Mouse (Mus musculus): ENCODE measurements around the gene Upp2. TPM values are rescaled to one million over a fixed set of nuclear protein-coding genes. Genes with fewer than 3 reads are reported as not detected.

Upp2 gene
- total and polyA plus RNA-seq, 2 experiments from 2014 or later: 10.8 to 12.6 TPM

GRCm38 (mm10) chr2:58786681-58787080 is 219.6 kb downstream of the Upp2 start:
- H3K9ac ChIP-seq: no peak overlapping the region
- no peaks in the 10 kb centered on the region for H3K4me1 ChIP-seq (ENCODE audit: insufficient read depth)
- H3K4me2 ChIP-seq (ENCODE audit: low read depth): no peak overlapping the region
- no peaks in the 10 kb centered on the region for H3K36me3 ChIP-seq (ENCODE audit: insufficient read depth)
- 57% methylated on average over 8 of the region's 8 CpGs for WGBS
- ATAC-seq: peak; percentile 36; the same call in 1 of the 2 replicates
- H3K27ac ChIP-seq (ENCODE audit: low read depth, low read length): no peak overlapping the region
- peak; percentile 45 for DNase-seq
- no peak for TF ChIP-seq CTCF (IDR thresholded peaks at IDR 0.05; ENCODE audit: low read depth)
- H3K9me3 ChIP-seq (ENCODE audit: low read length): no peaks in the 10 kb centered on the region
- H3K27me3 ChIP-seq (ENCODE audit: insufficient read depth, low read length): no peaks in the 10 kb centered on the region
- no peak overlapping the region for H3K4me3 ChIP-seq (ENCODE audit: low read depth, low read length)

DNA sequence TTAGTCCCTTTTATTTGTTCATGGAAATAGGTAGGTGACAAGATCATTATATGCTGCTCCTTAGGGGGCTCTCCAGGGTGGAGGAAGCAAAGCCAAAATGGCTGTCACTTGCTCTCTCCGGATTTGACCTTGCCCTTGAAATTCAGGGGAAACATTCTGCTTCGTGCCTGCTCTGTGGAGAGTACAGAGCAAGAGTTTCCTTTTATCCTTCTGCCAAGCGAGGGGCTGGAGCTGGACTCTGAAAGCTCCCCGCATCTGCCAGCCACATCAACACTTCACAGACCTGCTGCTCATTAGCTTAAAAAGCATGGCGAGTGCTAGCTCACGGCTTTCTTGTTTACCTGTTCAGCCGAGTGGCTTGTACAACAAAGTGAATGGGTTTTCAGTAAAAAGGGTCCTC is 220.3 kb downstream of the Upp2 start:
- Histone ChIP-seq H3K4me2 (ENCODE audit: low read depth) (no peak overlapping the region), H3K4me1 (ENCODE audit: insufficient read depth) (no peaks in the 10 kb centered on the region), H3K27me3 (ENCODE audit: insufficient read depth, low read length) (no peaks in the 10 kb centered on the region), H3K27ac (ENCODE audit: low read depth, low read length) (no peak overlapping the region), H3K36me3 (ENCODE audit: insufficient read depth) (no peaks in the 10 kb centered on the region), H3K9me3 (ENCODE audit: low read length) (no peaks in the 10 kb centered on the region), H3K9ac (no peak overlapping the region), H3K4me3 (ENCODE audit: low read depth, low read length) (no peak overlapping the region)
- ATAC-seq (peak; percentile 43; the same call in 1 of the 2 replicates), DNase-seq (no peak)
- 19% methylated on average over 7 of the region's 7 CpGs for WGBS
- no peak for TF ChIP-seq CTCF (IDR thresholded peaks at IDR 0.05; ENCODE audit: low read depth)

- H3K9ac ChIP-seq: no peak overlapping the region
- no peak for ATAC-seq
- H3K9me3 ChIP-seq (ENCODE audit: low read length): no peaks in the 10 kb centered on the region
- no peak for TF ChIP-seq CTCF (IDR thresholded peaks at IDR 0.05; ENCODE audit: low read depth)
- no peaks in the 10 kb centered on the region for H3K27me3 ChIP-seq (ENCODE audit: insufficient read depth, low read length)
- WGBS: 83% methylated on average over 7 of the region's 7 CpGs
- H3K4me3 ChIP-seq (ENCODE audit: low read depth, low read length): no peak overlapping the region
- no peak for DNase-seq
- H3K4me2 ChIP-seq (ENCODE audit: low read depth): no peak overlapping the region
- no peak overlapping the region for H3K27ac ChIP-seq (ENCODE audit: low read depth, low read length)
- no peaks in the 10 kb centered on the region for H3K36me3 ChIP-seq (ENCODE audit: insufficient read depth)
- H3K4me1 ChIP-seq (ENCODE audit: insufficient read depth): no peaks in the 10 kb centered on the region
Measured at GRCm38 (mm10) chr2:58789934-58790333, 222.8 kb downstream of the Upp2 start.

DNA sequence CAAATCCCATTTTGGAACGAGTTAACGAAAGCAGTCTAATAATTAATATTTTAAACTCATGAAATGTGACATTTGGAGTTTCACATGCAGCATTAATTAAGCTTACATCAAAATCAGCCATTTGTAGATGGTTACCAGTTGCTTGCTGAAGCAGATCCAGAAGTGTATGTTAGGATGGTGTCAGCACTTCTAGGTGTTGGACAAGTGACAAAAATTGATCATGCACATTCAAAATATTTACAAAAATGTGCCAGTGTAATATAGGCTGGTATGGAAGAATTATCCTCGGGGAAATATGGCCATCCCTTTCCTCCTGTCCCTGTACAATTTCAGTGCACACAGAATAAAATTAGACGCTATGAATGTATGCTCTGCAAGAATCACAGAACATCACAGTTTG is 223.3 kb downstream of the Upp2 start:
- no peak overlapping the region for H3K4me3 ChIP-seq (ENCODE audit: low read depth, low read length)
- H3K27ac ChIP-seq (ENCODE audit: low read depth, low read length): no peak overlapping the region
- 61% methylated on average over 4 of the region's 4 CpGs for WGBS
- no peaks in the 10 kb centered on the region for H3K9me3 ChIP-seq (ENCODE audit: low read length)
- no peak overlapping the region for H3K9ac ChIP-seq
- H3K27me3 ChIP-seq (ENCODE audit: insufficient read depth, low read length): no peaks in the 10 kb centered on the region
- no peaks in the 10 kb centered on the region for H3K36me3 ChIP-seq (ENCODE audit: insufficient read depth)
- TF ChIP-seq CTCF (IDR thresholded peaks at IDR 0.05; ENCODE audit: low read depth): no peak
- no peaks in the 10 kb centered on the region for H3K4me1 ChIP-seq (ENCODE audit: insufficient read depth)
- DNase-seq (no peak), ATAC-seq (no peak)
- H3K4me2 ChIP-seq (ENCODE audit: low read depth): no peak overlapping the region

- Histone ChIP-seq H3K4me3 (ENCODE audit: low read depth, low read length) (no peak overlapping the region), H3K4me2 (ENCODE audit: low read depth) (no peak overlapping the region), H3K27me3 (ENCODE audit: insufficient read depth, low read length) (no peaks in the 10 kb centered on the region), H3K9me3 (ENCODE audit: low read length) (no peaks in the 10 kb centered on the region), H3K27ac (ENCODE audit: low read depth, low read length) (no peak overlapping the region), H3K9ac (no peak overlapping the region), H3K4me1 (ENCODE audit: insufficient read depth) (no peaks in the 10 kb centered on the region), H3K36me3 (ENCODE audit: insufficient read depth) (no peaks in the 10 kb centered on the region)
- WGBS: 63% methylated on average over 15 of the region's 15 CpGs
- DNase-seq: no peak
- no peak for TF ChIP-seq CTCF (IDR thresholded peaks at IDR 0.05; ENCODE audit: low read depth)
- no peak for ATAC-seq
Measured at GRCm38 (mm10) chr2:58794489-58794888, 227.4 kb downstream of the Upp2 start.

DNA sequence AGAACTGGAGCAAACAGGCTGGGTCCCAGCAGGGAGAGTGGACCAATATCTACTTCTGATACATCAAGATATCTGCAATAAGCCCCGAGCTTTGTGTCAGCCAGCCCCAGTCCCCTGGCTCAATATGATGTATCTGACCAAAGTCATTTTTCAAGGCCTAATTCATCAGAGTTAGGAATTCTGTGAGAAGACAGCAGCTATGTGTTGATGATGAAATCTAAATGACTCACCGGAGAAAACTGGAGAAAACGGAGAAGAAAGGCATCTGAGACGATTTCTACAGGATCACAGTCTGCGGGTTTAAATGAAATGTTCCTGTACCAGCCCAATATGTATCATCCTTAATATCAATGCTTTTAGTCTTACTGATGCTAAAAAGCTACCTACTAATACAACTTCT is 228.3 kb downstream of the Upp2 start:
- no peak overlapping the region for H3K4me3 ChIP-seq (ENCODE audit: low read depth, low read length)
- ATAC-seq: no peak
- no peak for TF ChIP-seq CTCF (IDR thresholded peaks at IDR 0.05; ENCODE audit: low read depth)

GRCm38 (mm10) chr2:58797506-58797905 is 230.4 kb downstream of the Upp2 start:
- ATAC-seq: no peak
- no peak for TF ChIP-seq CTCF (IDR thresholded peaks at IDR 0.05; ENCODE audit: low read depth)
- Histone ChIP-seq H3K27ac (ENCODE audit: low read depth, low read length) (no peak overlapping the region), H3K4me1 (ENCODE audit: insufficient read depth) (no peaks in the 10 kb centered on the region), H3K36me3 (ENCODE audit: insufficient read depth) (no peaks in the 10 kb centered on the region), H3K9me3 (ENCODE audit: low read length) (no peaks in the 10 kb centered on the region), H3K9ac (no peak overlapping the region), H3K4me3 (ENCODE audit: low read depth, low read length) (no peak overlapping the region), H3K27me3 (ENCODE audit: insufficient read depth, low read length) (no peaks in the 10 kb centered on the region), H3K4me2 (ENCODE audit: low read depth) (no peak overlapping the region)
- DNase-seq: no peak
- 28% methylated on average over 4 of the region's 4 CpGs for WGBS

More for the DNA sequence above, 228.3 kb downstream of the Upp2 start:
- Histone ChIP-seq H3K36me3 (ENCODE audit: insufficient read depth) (no peaks in the 10 kb centered on the region), H3K9me3 (ENCODE audit: low read length) (no peaks in the 10 kb centered on the region), H3K27ac (ENCODE audit: low read depth, low read length) (no peak overlapping the region), H3K4me1 (ENCODE audit: insufficient read depth) (no peaks in the 10 kb centered on the region), H3K4me2 (ENCODE audit: low read depth) (no peak overlapping the region), H3K27me3 (ENCODE audit: insufficient read depth, low read length) (no peaks in the 10 kb centered on the region), H3K9ac (no peak overlapping the region)
- DNase-seq: no peak
- 93% methylated on average over 5 of the region's 5 CpGs for WGBS

DNA sequence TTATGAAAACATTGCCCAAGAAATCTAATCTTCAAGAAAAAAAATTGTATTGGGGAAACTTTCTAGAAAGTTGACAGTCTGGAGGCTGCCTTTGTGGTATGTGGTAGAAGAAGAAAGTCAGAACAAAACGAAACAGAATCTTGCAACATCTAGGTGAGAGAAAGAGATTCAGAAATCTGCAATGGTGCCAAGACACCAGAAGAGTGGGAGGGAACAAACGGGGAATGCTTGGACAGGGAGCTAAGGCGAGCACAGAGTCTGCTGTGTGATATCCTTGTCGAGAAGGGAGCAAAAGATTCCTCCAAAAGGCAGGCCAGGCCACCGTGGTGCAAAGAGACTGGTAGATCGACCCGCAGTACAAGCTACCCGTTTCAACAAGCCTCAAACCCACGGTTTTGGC is 232.0 kb downstream of the Upp2 start:
- ATAC-seq (no peak), DNase-seq (no peak)
- no peak for TF ChIP-seq CTCF (IDR thresholded peaks at IDR 0.05; ENCODE audit: low read depth)
- WGBS: 79% methylated on average over 9 of the region's 9 CpGs
- Histone ChIP-seq H3K4me1 (ENCODE audit: insufficient read depth) (no peaks in the 10 kb centered on the region), H3K27me3 (ENCODE audit: insufficient read depth, low read length) (no peaks in the 10 kb centered on the region), H3K4me3 (ENCODE audit: low read depth, low read length) (no peak overlapping the region), H3K4me2 (ENCODE audit: low read depth) (no peak overlapping the region), H3K9me3 (ENCODE audit: low read length) (no peaks in the 10 kb centered on the region), H3K9ac (no peak overlapping the region), H3K36me3 (ENCODE audit: insufficient read depth) (no peaks in the 10 kb centered on the region), H3K27ac (ENCODE audit: low read depth, low read length) (no peak overlapping the region)

Measured in forebrain, postnatal 0 days (tissue).